Mouse (Mus musculus): Measurements from ENCODE around the gene Cyp2c40. TPM values are rescaled to one million over a fixed set of nuclear protein-coding genes. Genes with fewer than 3 reads are reported as not detected.
"Not testable (repeated sequence)": the region's sequence is repeated elsewhere in the genome, so short reads cannot be mapped to it uniquely, and the experiment has no call there.

The Cyp2c40 gene
- not detected in 2 replicates for polyA plus RNA-seq (2015; fragmentation: Nextera tagmentation; extraction: Ambion mirVana)

DNA sequence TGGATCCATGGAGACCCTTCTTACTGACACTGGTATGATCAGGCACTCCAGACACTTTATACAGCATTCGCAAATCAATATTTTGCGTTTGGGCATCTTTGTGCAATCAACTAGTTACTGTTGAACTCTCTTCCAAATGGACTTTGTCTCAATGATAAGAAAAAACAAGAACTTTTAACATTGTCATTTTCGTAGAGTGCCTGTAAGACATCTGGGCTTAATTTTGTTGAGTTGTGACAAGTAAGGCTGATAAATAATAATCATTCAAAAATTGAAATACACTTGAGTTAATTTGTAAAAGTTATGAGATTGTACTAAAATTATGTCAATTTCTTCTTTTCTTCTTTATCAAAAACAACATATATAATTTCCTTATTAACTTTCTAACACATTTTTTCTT is at the start of gene Cyp2c40:
Cyp2c40 (minus strand) TSS at position 101 of the 400 bp plus-strand sequence.
- H3K36me3 ChIP-seq (ENCODE audit: control insufficient read depth, insufficient read depth); H3K27me3 ChIP-seq (replicated peaks; ENCODE audit: control insufficient read depth, insufficient read depth, low read length); ATAC-seq; H3K4me3 ChIP-seq (replicated peaks; ENCODE audit: low read length); H3K4me1 ChIP-seq (replicated peaks; ENCODE audit: control insufficient read depth, insufficient read depth, low read length); H3K4me2 ChIP-seq (ENCODE audit: low read length); H3K9ac ChIP-seq (replicated peaks; ENCODE audit: low read depth, low read length); H3K9me3 ChIP-seq (ENCODE audit: control insufficient read depth, low read length); H3K27ac ChIP-seq (ENCODE audit: low read length): not testable (repeated sequence)
- 92% methylated on average over 3 of the region's 3 CpGs for WGBS

DNA sequence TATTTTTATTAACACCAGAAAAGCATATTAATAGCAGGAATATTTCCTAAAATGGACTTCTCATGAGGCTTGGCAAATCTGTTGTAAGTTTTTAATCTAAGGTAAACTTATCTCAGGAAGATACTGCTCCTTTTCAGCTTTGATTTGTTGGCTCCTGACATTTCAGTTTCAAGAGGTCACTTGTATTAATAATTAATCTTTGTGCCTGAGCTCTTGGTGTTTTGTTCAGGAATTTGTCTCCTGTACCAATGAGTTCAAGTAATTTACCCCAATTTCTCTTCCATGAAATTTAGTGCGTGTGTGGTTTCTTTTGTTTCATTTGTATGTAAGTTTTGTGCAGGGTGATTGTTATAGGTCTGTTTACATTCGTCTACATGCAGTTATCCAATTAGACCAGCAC is 8.3 kb upstream of the Cyp2c40 start:
- not testable (repeated sequence) for H3K9me3 ChIP-seq (ENCODE audit: control insufficient read depth, low read length); H3K4me3 ChIP-seq (replicated peaks; ENCODE audit: low read length); H3K36me3 ChIP-seq (ENCODE audit: control insufficient read depth, insufficient read depth); H3K4me1 ChIP-seq (replicated peaks; ENCODE audit: control insufficient read depth, insufficient read depth, low read length); H3K4me2 ChIP-seq (ENCODE audit: low read length); H3K9ac ChIP-seq (replicated peaks; ENCODE audit: low read depth, low read length); H3K27ac ChIP-seq (ENCODE audit: low read length); ATAC-seq; H3K27me3 ChIP-seq (replicated peaks; ENCODE audit: control insufficient read depth, insufficient read depth, low read length)
- whole genome bisulfite sequencing = 80% methylated on average over 2 of the region's 2 CpGs

DNA sequence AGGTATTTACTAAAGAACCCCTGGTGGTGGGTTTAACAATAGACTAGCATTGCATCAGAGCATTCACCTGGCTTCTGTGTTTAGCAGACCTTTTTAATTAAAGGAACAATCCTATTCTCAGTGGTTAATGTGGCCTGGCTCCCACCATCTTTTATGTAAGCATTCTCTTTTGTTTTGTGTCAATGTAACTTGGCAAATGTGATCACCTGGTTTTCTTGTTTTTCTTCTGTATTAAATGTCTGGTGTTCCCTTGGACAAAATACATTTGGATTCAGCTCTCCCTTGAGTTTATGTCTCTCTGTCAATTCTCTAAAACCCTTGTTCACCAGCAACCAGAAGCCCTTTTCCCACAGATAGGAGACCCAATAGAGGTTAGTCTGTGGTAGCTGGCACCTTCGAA is 3.8 kb upstream of the Cyp2c40 start:
- H3K27me3 ChIP-seq (replicated peaks; ENCODE audit: control insufficient read depth, insufficient read depth, low read length); H3K9me3 ChIP-seq (ENCODE audit: control insufficient read depth, low read length); H3K4me2 ChIP-seq (ENCODE audit: low read length); H3K9ac ChIP-seq (replicated peaks; ENCODE audit: low read depth, low read length); ATAC-seq; H3K4me1 ChIP-seq (replicated peaks; ENCODE audit: control insufficient read depth, insufficient read depth, low read length); H3K36me3 ChIP-seq (ENCODE audit: control insufficient read depth, insufficient read depth); H3K4me3 ChIP-seq (replicated peaks; ENCODE audit: low read length); H3K27ac ChIP-seq (ENCODE audit: low read length): not testable (repeated sequence)
- 97% methylated on average over 1 of the region's 1 CpGs for WGBS

GRCm38 (mm10) chr19:39815991-39816390 is 3.4 kb upstream of the Cyp2c40 start:
- not testable (repeated sequence) for H3K9me3 ChIP-seq (ENCODE audit: control insufficient read depth, low read length)

DNA sequence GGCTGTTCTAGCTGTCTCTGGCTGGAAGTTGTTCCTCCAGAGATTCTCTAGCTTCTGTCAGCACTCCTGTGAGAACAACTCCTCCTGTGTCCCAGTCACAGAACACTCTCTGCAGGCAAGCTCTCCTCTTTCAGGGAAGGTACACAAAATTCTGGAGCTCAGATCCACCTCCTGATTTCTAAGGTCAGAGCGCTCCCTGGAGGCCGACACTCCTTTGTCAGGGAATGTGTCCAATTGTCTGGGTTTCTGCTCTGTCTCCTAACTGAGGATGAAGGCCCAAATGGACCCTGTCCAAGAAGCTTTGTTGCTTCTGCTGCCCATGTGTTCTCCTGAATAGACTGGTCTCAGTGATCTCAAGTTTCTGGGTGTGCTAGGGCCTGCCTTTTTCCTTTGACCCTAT is 27.2 kb downstream of the Cyp2c40 start:
- H3K9ac ChIP-seq (replicated peaks; ENCODE audit: low read depth, low read length); H3K4me1 ChIP-seq (replicated peaks; ENCODE audit: control insufficient read depth, insufficient read depth, low read length); H3K27me3 ChIP-seq (replicated peaks; ENCODE audit: control insufficient read depth, insufficient read depth, low read length): not testable (repeated sequence)

More at GRCm38 (mm10) chr19:39815991-39816390, 3.4 kb upstream of the Cyp2c40 start:
- H3K4me2 ChIP-seq (ENCODE audit: low read length); H3K36me3 ChIP-seq (ENCODE audit: control insufficient read depth, insufficient read depth); H3K4me1 ChIP-seq (replicated peaks; ENCODE audit: control insufficient read depth, insufficient read depth, low read length); ATAC-seq; H3K9ac ChIP-seq (replicated peaks; ENCODE audit: low read depth, low read length); H3K27ac ChIP-seq (ENCODE audit: low read length); H3K4me3 ChIP-seq (replicated peaks; ENCODE audit: low read length); H3K27me3 ChIP-seq (replicated peaks; ENCODE audit: control insufficient read depth, insufficient read depth, low read length): not testable (repeated sequence)
- 33% methylated on average over 4 of the region's 4 CpGs for WGBS

DNA sequence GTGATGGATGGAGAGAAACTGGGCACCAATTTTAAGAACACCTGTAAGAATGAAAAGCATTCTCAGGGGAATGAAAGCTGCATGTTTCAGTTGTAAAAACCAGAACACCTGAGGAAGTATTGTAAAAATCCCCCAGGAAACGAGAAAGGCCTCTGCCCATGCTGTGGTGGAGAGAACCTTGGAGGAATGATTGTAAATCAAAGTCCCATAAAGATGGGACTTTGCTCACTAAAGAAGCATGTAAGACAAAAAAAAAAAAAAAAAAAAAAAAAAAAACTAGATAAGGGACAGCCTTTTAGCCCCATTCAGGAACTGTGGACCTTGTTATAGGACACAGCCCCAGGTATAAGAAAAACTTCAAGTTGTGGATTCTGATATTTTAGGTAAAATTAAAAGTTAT is 67.3 kb downstream of the Cyp2c40 start:
- Histone ChIP-seq H3K4me3 (replicated peaks; ENCODE audit: low read length) (no peak overlapping the region), H3K36me3 (ENCODE audit: control insufficient read depth, insufficient read depth) (no peaks in the 10 kb centered on the region), H3K27ac (ENCODE audit: low read length) (no peak overlapping the region), H3K4me2 (ENCODE audit: low read length) (no peak overlapping the region), H3K9me3 (ENCODE audit: control insufficient read depth, low read length) (no peaks in the 10 kb centered on the region), H3K9ac (replicated peaks; ENCODE audit: low read depth, low read length) (no peak overlapping the region), H3K27me3 (replicated peaks; ENCODE audit: control insufficient read depth, insufficient read depth, low read length) (no peaks in the 10 kb centered on the region), H3K4me1 (replicated peaks; ENCODE audit: control insufficient read depth, insufficient read depth, low read length) (no peaks in the 10 kb centered on the region)
- ATAC-seq = no peak
- 58% methylated on average over 1 of the region's 1 CpGs for WGBS

More for the DNA sequence above, 27.2 kb downstream of the Cyp2c40 start:
- not testable (repeated sequence) for H3K27ac ChIP-seq (ENCODE audit: low read length); H3K36me3 ChIP-seq (ENCODE audit: control insufficient read depth, insufficient read depth); ATAC-seq; H3K4me2 ChIP-seq (ENCODE audit: low read length); H3K9me3 ChIP-seq (ENCODE audit: control insufficient read depth, low read length); H3K4me3 ChIP-seq (replicated peaks; ENCODE audit: low read length)
- 81% methylated on average over 2 of the region's 2 CpGs for WGBS

GRCm38 (mm10) chr19:39744361-39744760 is 68.3 kb downstream of the Cyp2c40 start:
- 10% methylated on average over 1 of the region's 1 CpGs for WGBS
- not testable (repeated sequence) for H3K27ac ChIP-seq (ENCODE audit: low read length); ATAC-seq; H3K27me3 ChIP-seq (replicated peaks; ENCODE audit: control insufficient read depth, insufficient read depth, low read length); H3K4me2 ChIP-seq (ENCODE audit: low read length); H3K36me3 ChIP-seq (ENCODE audit: control insufficient read depth, insufficient read depth); H3K4me3 ChIP-seq (replicated peaks; ENCODE audit: low read length); H3K4me1 ChIP-seq (replicated peaks; ENCODE audit: control insufficient read depth, insufficient read depth, low read length); H3K9ac ChIP-seq (replicated peaks; ENCODE audit: low read depth, low read length); H3K9me3 ChIP-seq (ENCODE audit: control insufficient read depth, low read length)

DNA sequence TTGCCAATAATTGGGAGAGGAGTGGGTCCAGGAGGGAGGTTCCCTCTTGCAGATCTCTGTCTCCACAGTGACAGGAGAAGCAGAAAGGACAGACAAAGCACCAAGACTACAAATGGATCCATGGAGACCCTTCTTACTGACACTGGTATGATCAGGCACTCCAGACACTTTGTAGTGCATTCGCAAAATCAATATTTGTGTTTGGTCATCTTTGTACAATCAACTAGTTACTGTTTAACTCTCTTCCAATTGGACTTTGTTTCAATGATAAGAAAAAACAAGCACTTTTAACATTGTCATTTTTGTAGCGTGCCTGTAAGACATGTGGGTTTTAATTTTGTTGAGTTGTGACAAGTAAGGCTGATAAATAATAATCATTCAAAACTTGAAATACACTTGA is 71.7 kb downstream of the Cyp2c40 start, which contains the start of gene Cyp2c68:
Cyp2c68 (minus strand) TSS at position 135 of the 400 bp plus-strand sequence.
- H3K9me3 ChIP-seq (ENCODE audit: control insufficient read depth, low read length) = no peaks in the 10 kb centered on the region
- no peaks in the 10 kb centered on the region for H3K36me3 ChIP-seq (ENCODE audit: control insufficient read depth, insufficient read depth)
- no peak within 1 kb of the TSS for H3K27ac ChIP-seq (ENCODE audit: low read length)
- no peak within 1 kb of the TSS for H3K4me3 ChIP-seq (replicated peaks; ENCODE audit: low read length)
- no peaks in the 10 kb centered on the region for H3K27me3 ChIP-seq (replicated peaks; ENCODE audit: control insufficient read depth, insufficient read depth, low read length)
- H3K9ac ChIP-seq (replicated peaks; ENCODE audit: low read depth, low read length) = no peak within 1 kb of the TSS
- no peak within 1 kb of the TSS for H3K4me2 ChIP-seq (ENCODE audit: low read length)
- H3K4me1 ChIP-seq (replicated peaks; ENCODE audit: control insufficient read depth, insufficient read depth, low read length) = no peaks in the 10 kb centered on the region
- 92% methylated on average over 2 of the region's 2 CpGs for WGBS
- no peak for ATAC-seq

Measured in forebrain, embryonic 16.5 days (tissue).